Mouse (Mus musculus): ENCODE data around the gene Tollip.

DNA sequence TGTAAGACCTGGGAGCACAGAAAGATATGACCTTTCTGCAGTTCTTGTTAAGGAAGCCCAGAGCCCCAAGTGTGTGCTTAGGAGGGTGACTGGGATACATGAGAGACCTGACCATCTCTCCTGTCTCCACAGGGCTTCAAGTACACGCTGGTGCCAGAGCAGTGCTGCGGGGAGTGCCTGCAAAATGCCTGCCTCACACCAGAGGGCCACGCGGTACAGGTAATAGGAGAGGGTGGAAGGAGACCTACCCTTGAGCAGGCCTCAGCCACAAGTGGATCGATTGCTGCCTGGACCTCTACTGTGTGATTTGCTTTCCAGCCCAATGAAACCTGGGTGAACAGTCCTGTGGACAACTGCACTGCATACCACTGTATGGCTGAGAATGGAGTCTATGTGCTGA, 47.8 kb downstream of the Tollip start:
- peak; percentile 28 for TF ChIP-seq CTCF (IDR thresholded peaks at IDR 0.05; ENCODE audit: low read depth)
- no peak for TF ChIP-seq EP300 (IDR thresholded peaks at IDR 0.05; ENCODE audit: low read depth)

All from heart, postnatal 0 days (tissue).